Mouse (Mus musculus) kidney, postnatal 25 days (tissue): ENCODE measurements at regions not wholly inside any gene's neighbourhood (a gene's known extent, or its start where the extent isn't known, plus 50 kb on each side); places are given as distances from the start of the nearest gene placed in this dataset.
A peak's percentile ranks its signal among the peaks of the same experiment; 100 is the strongest.

Experiments
- DNase-seq, 2 experiments: peaks; one replicate each; pipeline ENCODE4 v3.0.0; 2021; ENCODE audit warnings: mixed read lengths in 2 of 2

DNA sequence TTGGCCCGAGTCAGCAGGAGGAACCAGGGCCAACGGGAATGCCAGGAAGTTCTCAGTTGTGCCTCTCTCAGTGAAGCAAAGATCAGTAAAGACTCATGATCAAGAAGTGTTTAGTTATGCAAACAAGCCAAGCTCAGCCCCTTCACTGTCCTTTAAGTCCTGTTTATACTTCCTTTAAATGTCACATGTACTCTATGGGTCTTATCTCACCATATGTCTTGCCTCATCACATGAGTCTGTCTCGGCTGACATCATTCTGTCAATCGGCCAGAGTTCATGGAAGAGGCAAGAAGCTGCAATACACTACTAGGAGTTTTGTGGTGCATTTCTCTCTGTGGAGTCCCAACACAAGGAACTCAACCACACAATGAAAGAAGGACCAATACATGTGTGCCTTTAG is 71.8 kb downstream of the Scp2d1 start:
- DNase-seq = no peak

DNA sequence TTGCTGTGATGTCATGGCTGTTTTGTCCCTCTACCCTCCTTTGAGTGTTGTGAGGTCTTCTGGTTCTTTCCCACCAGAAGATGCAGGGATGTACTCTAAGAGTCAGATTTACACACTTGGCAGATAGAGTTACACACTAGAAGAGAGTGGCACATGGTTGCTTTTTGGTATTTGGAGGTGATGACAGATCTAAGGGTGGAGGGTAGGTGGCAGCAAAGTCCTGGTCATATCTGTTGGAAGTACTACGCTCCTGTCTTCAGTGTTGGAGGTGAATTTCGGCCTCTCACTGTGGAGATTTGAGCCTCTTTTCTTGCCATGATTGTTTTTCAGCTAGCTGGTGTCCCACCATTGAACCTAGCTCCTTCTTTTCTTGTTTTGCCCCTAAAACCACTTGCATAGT is 73.0 kb downstream of the Scp2d1 start:
- no peak for DNase-seq

DNA sequence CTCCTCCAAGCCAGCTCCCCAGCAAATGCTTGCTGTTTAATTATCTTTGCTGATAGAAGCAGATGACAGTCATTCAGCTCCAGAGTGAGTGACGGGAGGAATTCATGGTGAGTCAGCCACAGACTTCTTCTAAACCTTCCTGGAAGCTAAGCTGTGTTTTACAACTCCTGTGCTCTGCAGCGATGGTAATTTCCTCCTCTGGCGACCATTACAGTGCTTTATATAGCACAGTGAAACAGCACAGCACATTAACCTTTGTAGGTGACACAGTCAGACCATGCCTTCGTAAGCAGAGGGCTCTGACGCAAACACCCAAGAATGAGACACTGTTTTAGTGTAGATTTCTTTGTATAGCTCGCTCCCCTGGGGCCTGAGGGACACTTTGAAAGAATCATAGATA is 83.3 kb downstream of the Scp2d1 start:
- no peak for DNase-seq

DNA sequence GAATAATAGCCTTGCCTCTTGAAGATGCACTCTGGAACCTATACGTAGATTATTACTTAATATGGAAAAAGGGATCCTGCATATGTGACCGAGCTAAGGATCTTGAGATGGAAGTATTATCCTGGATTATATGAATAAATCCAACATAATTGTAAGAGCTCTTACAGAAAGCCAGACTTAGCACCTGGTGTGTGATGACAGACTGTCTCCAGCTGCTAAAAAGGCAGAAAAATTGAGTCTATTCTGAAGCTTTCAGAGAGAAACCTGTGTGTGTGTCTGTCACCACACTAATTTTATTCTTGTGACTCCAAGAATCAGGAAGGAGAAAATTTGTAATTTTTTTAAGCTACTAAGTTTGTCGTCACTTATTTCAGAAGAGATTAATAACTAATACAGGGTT is 122.4 kb downstream of the Scp2d1 start:
- no peak for DNase-seq

DNA sequence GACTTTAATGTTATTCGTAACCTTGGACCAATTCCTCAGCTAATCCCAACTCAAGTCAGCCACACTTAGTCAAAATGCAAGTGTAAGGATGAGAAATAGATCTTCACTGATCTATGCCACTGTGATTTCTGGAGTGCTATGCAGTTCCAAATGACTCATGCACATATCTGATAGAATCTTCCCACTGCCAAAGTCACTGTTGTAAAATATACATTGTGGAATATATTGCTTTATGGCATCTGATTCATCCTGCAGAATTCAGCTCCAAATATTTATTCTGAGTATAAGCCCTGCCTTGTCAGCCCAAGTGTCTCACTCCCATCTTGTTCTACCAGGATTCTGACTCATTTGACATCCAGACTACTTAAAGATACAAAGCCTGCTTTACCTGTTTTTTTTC is 123.0 kb downstream of the Scp2d1 start:
- DNase-seq = no peak

DNA sequence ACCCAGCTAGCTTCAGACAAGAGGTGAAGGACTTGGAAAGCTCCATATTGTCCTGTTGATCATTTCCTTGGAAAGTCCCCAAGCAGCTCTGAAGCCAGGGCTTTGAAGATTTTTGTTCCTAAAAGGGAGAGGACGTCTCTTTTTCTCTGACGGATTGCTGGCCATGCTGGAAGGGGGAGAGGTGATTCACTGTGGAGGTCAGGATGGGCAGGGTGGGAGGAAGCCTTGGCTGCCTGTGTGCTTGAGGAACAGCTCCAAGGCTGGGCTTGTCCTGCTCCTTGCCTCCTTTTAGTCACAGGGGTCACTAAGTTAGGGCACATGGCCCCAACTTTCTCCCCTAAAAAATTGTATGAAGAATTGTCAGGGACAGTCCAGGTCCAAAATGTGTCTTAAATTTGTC is 125.8 kb downstream of the Scp2d1 start:
- peak in 1 of 2 experiments; percentile 2 for DNase-seq
